Mouse (Mus musculus) kidney, adult 2 months (tissue): ENCODE measurements around the gene Tarbp1. TPM values are rescaled to one million over a fixed set of nuclear protein-coding genes. Genes with fewer than 3 reads are reported as not detected.

Source experiments
- DNase-seq: peaks from one replicate; pipeline ENCODE4 v3.0.0; 2021
- H3K27ac ChIP-seq: fragments of 200-500 bp; 2 replicates; pipeline ENCODE4 v1.5.1; 2012; ENCODE audit warnings: low read depth, low read length, control low read depth, inconsistent platforms; ENCODE audit not compliant: insufficient read depth
- H3K27me3 ChIP-seq: fragments of 200-500 bp; replicated peaks from 2 replicates; pipeline ENCODE4 v1.6.1; 2012; ENCODE audit warnings: mild to moderate bottlenecking, moderate library complexity, low read length, inconsistent platforms; ENCODE audit not compliant: control insufficient read depth, insufficient read depth
- H3K36me3 ChIP-seq: fragments of 200-500 bp; 2 replicates; pipeline ENCODE4 v1.6.1; 2012; ENCODE audit warnings: mild to moderate bottlenecking, moderate library complexity, low read length, inconsistent platforms; ENCODE audit not compliant: control insufficient read depth, insufficient read depth
- H3K4me1 ChIP-seq: fragments of 200-500 bp; 2 replicates; pipeline ENCODE4 v1.6.1; 2011; ENCODE audit warnings: low read length; ENCODE audit not compliant: control insufficient read depth, insufficient read depth
- H3K4me3 ChIP-seq: fragments of 200-500 bp; 2 replicates; pipeline ENCODE4 v1.5.1; 2011; ENCODE audit warnings: mild to moderate bottlenecking, low read depth, low read length, control low read depth; ENCODE audit not compliant: insufficient read depth
- CTCF ChIP-seq: fragments of 200-500 bp; conservative IDR thresholded peaks from 2 replicates; pipeline ENCODE4 v1.5.1; 2011; ENCODE audit warnings: low read depth, mild to moderate bottlenecking, control low read depth, low read length, moderate library complexity, mixed read lengths; ENCODE audit not compliant: insufficient read depth, insufficient read length
- POLR2A ChIP-seq: fragments of 200-500 bp; IDR thresholded peaks from one replicate; pipeline ENCODE4 v1.6.1; 2011; ENCODE audit warnings: low read depth, low read length, control low read depth
- WGBS: fragments of 180-500 bp; shearing (Covaris S2); methylation state at CpG from one replicate; pipeline ENCODE4 v1.1.7; 2018; 5-methylcytosine and 5-hydroxymethylcytosine counted together
- polyA plus RNA-seq: library from polyadenylated mRNA; depleted of rRNA; stranded (reverse); fragments of >200 nt; gene quantifications from 2 replicates; pipeline ENCODE4 v1.2.3, GENCODE M21; 2012

The Tarbp1 gene
- polyA plus RNA-seq, 1 experiment, result 2.7 TPM

DNA sequence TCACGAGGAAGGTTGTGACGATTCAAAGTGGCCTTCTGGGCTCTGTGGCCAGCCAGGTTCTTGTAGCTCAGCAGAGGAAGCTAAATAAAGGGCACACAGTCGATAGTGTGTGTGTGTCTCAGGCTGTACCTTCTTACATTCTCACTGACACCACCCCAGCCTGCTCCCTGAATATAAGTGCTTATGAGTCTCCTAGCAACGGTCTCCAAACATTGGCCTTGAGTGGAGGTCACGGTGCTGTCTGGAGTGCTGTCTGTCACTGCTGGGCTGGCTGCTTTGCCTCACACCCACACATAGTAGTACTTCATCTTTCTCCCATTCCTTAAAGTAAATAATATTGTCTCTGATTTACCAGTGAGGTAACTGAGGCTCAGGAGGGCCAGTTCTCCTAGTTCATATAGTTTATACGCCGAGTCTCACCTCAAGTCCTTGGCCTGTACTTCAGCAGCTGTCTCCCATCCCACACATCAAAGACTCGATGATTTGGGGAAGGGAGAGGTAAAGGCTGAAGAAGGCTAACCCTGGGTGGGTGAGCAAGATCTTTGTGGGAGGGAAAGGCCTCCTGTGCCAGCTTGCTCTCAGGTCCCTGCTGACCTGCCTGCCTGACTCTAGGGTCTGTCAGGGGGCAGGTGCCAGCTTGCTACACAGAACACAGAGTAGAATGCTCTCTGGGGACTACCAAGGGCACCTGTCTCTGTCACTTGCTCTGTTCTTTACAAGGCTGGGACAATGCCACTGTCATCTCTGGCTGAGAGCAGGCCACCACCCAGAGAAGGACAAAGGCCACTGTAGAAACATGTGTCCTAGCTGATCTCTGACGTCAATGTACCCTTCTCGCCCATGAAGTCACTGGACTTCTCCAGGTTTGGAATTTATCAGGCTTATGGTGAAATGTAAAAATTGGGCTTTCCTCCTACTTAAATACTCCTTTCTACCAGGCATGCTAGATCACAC lies 39.4 kb upstream of the Tarbp1 start:
- Histone ChIP-seq H3K4me1 (no peaks in the 10 kb centered on the region), H3K27me3 (no peaks in the 10 kb centered on the region), H3K4me3 (no peak overlapping the region), H3K36me3 (no peaks in the 10 kb centered on the region), H3K27ac (no peak overlapping the region)
- TF ChIP-seq POLR2A, result no peak
- no peak for TF ChIP-seq CTCF
- DNase-seq, result no peak
- 68% methylated on average over 10 of the region's 10 CpGs for WGBS

DNA sequence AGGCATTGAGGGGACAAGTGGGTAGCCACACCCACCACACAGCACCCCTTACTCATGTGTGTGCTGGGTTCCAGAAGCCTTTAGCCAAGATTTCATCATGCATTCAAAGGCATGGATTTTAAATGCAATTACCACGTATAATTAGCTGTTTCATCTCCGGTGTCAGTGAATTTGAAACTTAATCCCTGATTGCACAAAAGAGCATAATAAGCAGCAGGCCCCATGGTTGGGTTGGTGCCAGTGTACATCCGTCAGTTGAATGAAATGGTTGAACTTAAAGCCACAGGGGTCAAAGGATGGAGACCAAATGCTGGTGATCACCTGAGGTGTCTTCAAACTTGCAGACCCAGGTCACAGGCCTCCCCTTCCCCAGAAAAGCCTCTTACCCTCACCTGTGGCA lies 36.0 kb upstream of the Tarbp1 start:
- Histone ChIP-seq H3K4me1 (no peaks in the 10 kb centered on the region), H3K27me3 (no peaks in the 10 kb centered on the region), H3K36me3 (no peaks in the 10 kb centered on the region), H3K27ac (no peak overlapping the region), H3K4me3 (no peak overlapping the region)
- no peak for DNase-seq
- WGBS, result 64% methylated on average over 3 of the region's 3 CpGs
- TF ChIP-seq CTCF, result no peak
- TF ChIP-seq POLR2A, result no peak

DNA sequence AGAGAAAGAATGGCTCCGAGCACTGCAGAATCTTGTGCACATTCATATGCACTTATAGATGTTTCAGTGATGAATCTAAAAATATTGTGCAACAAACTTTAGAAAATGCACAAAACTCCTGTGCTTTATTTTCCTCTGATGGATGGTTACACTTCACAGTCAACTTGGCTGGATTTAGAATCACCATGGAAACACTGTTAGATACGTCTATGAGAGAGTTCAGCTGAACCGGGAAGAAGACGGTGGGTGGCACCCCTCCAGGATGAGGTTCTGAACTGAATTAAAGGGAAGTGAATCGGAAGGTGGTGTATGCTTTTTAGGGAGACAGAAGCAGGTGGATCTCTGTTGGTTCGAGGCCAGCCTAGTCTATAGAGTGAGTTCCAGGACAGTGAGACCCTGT lies 34.8 kb upstream of the Tarbp1 start:
- no peaks in the 10 kb centered on the region for H3K27me3 ChIP-seq
- no peaks in the 10 kb centered on the region for H3K4me1 ChIP-seq
- TF ChIP-seq CTCF, result no peak
- no peak for TF ChIP-seq POLR2A
- no peaks in the 10 kb centered on the region for H3K36me3 ChIP-seq
- WGBS, result 83% methylated on average over 6 of the region's 6 CpGs
- H3K4me3 ChIP-seq, result no peak overlapping the region
- no peak overlapping the region for H3K27ac ChIP-seq
- DNase-seq, result no peak

DNA sequence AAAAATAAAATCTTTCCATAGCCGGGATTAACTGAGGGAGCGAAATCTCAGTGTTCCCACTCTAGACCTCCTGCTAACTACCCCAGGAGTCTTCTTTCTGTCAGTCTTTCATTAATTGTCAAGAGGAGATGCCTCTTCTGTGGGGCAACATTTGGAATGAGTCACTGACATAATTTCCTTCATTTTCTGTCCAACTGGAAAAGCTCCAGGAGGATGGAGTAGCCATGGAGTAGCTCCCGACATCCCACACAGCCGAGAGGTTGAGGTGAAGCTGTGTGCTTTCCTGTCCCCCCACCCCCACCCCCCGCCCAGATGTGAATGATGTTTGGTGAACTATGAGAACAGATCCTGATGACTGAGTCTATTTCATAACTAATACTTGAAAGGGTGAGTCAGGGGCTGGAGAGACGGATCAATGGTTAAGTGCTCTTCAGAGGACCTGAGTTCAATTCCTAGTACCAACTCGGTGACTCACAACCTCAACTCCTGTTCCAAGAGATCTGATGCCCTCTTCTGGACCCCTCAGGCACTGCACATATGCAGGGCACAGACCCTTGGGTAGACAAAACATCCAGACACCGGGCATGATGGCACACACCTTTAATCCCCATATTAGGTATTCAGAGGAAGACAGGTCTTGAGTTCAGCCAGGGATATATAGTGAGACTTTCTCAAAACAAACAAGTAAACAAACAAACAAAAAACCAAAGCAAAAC lies 34.2 kb upstream of the Tarbp1 start:
- Histone ChIP-seq H3K27ac (no peak overlapping the region), H3K36me3 (no peaks in the 10 kb centered on the region), H3K4me3 (no peak overlapping the region), H3K27me3 (no peaks in the 10 kb centered on the region), H3K4me1 (no peaks in the 10 kb centered on the region)
- DNase-seq, result no peak
- TF ChIP-seq POLR2A, result no peak
- no peak; the same call in 1 of the 2 replicates for TF ChIP-seq CTCF
- WGBS, result 87% methylated on average over 8 of the region's 8 CpGs

DNA sequence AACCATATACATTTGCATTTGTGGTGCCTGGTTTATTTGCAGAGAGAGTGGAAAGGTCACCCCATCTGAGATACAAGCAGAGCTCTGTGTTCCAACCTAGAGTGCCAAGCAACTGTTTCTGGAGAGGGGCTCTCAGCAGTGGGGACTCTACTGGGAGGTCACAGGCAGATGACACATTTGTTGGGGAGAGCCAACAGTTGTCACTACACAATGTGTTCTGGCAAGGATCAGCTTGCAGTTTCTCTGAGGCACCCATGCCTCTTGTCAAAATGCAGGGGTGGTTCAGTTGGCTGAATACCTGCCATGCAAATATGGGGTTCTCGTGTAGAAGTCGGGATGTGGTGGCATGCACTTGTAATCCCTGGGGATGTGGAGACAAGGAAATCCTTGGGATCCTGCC lies 33.4 kb upstream of the Tarbp1 start:
- Histone ChIP-seq H3K27me3 (no peaks in the 10 kb centered on the region), H3K4me3 (no peak overlapping the region), H3K27ac (no peak overlapping the region), H3K4me1 (no peaks in the 10 kb centered on the region), H3K36me3 (no peaks in the 10 kb centered on the region)
- DNase-seq, result no peak
- WGBS, result 93% methylated on average over 2 of the region's 2 CpGs
- TF ChIP-seq POLR2A, result no peak
- TF ChIP-seq CTCF, result no peak

DNA sequence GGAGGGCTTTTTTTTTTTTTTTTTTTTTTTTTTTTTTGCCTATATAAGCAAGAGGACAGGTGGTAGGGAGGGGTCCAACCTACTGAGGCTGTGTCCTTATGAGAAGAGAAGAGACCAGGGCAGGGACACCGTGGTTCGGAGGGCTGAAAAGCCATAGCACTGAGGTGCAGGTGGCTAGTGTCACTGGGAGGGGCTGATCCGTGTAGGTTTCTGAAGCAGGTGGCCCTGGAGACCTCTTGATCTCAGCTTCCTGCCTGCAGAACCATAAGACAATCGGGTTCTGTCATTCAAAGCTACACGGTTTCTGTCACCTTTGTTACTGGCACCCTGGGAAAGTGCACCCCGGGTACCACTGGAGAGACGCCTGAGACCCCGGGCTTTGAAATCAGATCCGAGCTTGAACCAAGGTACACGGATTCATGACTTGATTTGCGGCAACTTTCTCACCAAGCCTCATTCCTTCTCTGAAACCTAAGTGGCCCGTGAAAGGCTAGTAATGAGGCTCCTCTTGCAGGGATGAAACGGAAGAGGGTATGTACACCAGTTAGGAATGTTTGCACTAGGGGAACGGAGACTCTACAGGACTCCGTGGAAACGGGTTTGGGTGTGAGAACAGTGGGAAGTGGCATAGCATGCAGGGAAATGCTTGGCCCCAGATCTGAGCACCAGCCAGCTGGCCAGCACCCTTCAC lies 29.8 kb upstream of the Tarbp1 start:
- no peaks in the 10 kb centered on the region for H3K27me3 ChIP-seq
- H3K27ac ChIP-seq, result no peak overlapping the region
- no peak overlapping the region for H3K4me3 ChIP-seq
- 60% methylated on average over 16 of the region's 16 CpGs for WGBS
- H3K4me1 ChIP-seq, result no peaks in the 10 kb centered on the region
- no peak for TF ChIP-seq CTCF
- no peak for TF ChIP-seq POLR2A
- DNase-seq, result no peak
- H3K36me3 ChIP-seq, result no peaks in the 10 kb centered on the region

DNA sequence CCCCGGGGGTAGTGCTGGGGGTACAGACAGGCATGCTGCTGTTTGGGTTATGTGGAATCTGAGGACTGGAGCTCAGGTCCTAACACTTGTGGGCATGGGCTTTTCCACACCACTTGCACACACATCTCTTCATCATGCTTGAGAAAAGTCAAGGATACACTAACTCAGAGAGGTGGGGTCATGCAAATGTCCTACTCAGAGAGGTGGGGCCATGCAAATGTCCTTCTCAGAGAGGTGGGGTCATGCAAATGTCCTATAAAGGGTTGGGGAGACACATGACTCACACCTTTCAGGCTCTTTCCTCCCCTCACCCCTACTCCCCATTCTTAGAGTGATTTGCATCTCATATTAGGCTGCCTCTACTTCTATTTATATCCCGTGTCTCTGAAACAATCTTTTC lies 27.9 kb upstream of the Tarbp1 start:
- Histone ChIP-seq H3K4me3 (no peak overlapping the region), H3K4me1 (peaks cover 9% of the 10 kb centered on the region; the same call in 1 of the 2 replicates), H3K36me3 (no peaks in the 10 kb centered on the region), H3K27me3 (no peaks in the 10 kb centered on the region), H3K27ac (no peak overlapping the region)
- DNase-seq, result no peak
- WGBS, result 43% methylated on average over 2 of the region's 2 CpGs
- no peak for TF ChIP-seq CTCF
